Mouse (Mus musculus): ENCODE data around the gene Gm13288. TPM values are rescaled to one million over a fixed set of nuclear protein-coding genes. Genes with fewer than 3 reads are reported as not detected.
A peak's percentile ranks its signal among the peaks of the same experiment; 100 is the strongest.
"Not testable (repeated sequence)": the region's sequence is repeated elsewhere in the genome, so short reads cannot be mapped to it uniquely, and the experiment has no call there.

Gm13288 gene
- polyA plus RNA-seq, 1 experiment from 2014 or later: 0.09 TPM

DNA sequence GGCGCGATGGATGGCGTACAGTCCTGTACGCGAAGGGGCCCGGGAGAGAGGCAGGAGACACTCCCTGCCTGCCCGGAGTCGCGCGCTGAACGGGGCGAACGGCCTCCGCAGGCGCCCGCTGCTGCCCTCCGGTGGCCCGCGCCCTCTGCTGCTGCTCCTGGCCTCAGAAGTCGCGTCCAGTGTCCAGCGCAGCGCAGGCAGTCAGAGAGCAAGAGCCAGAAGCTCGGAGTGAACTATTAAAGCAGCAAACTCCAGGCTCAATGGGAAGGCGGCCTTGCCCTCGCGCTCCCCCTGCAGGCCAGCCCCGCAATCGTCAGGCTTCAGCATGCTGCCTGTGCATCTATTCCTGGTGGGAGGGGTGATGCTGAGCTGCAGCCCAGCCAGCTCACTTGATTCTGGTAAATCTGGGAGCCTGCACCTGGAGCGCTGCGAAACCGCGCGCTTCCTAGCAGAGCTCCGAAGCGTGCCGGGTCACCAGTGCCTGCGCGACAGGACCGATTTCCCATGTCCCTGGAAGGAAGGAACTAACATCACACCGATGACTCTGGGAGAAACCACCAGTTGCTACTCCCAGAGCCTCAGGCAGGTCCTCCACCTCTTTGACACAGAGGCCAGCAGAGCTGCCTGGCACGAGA is 41.8 kb upstream of the Gm13288 start:
- H3K27ac ChIP-seq (ENCODE audit: low read depth): peak overlapping the region; percentile 69; the same call in 1 of the 2 replicates
- H3K9ac ChIP-seq; ATAC-seq (ENCODE audit: insufficient read depth); H3K9me3 ChIP-seq (ENCODE audit: low read depth, low read length); H3K4me1 ChIP-seq (ENCODE audit: insufficient read depth); H3K36me3 ChIP-seq (ENCODE audit: insufficient read depth); H3K27me3 ChIP-seq (ENCODE audit: insufficient read depth, low read length): not testable (repeated sequence)
- H3K4me2 ChIP-seq: peak overlapping the region; percentile 45
- H3K4me3 ChIP-seq (ENCODE audit: low read depth, low read length): peak overlapping the region; percentile 18; the same call in 1 of the 2 replicates
- peak; percentile 63 for TF ChIP-seq CTCF (IDR thresholded peaks at IDR 0.05; ENCODE audit: low read depth)
- WGBS: 3% methylated on average over 23 of the region's 42 CpGs
- peak; percentile 83 for DNase-seq

DNA sequence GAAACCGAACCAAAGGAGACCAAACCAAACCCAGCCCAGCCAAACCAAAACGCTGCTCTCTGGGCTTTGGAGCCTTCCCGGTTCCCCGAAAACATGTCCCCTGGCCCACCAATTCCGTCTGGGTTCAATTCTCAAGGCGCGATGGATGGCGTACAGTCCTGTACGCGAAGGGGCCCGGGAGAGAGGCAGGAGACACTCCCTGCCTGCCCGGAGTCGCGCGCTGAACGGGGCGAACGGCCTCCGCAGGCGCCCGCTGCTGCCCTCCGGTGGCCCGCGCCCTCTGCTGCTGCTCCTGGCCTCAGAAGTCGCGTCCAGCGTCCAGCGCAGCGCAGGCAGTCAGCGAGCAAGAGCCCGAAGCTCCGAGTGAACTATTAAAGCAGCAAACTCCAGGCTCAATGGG is 31.8 kb upstream of the Gm13288 start, which contains the start of gene Gm13290:
Gm13290 (plus strand) TSS at position 301 of the 400 bp plus-strand sequence.
- H3K4me3 ChIP-seq (ENCODE audit: low read depth, low read length); H3K27me3 ChIP-seq (ENCODE audit: insufficient read depth, low read length); H3K9me3 ChIP-seq (ENCODE audit: low read depth, low read length); H3K36me3 ChIP-seq (ENCODE audit: insufficient read depth); DNase-seq; ATAC-seq (ENCODE audit: insufficient read depth); H3K4me2 ChIP-seq; H3K4me1 ChIP-seq (ENCODE audit: insufficient read depth); H3K9ac ChIP-seq; H3K27ac ChIP-seq (ENCODE audit: low read depth): not testable (repeated sequence)
- WGBS: no CpG with 5 or more reads among the region's 32 CpGs

DNA sequence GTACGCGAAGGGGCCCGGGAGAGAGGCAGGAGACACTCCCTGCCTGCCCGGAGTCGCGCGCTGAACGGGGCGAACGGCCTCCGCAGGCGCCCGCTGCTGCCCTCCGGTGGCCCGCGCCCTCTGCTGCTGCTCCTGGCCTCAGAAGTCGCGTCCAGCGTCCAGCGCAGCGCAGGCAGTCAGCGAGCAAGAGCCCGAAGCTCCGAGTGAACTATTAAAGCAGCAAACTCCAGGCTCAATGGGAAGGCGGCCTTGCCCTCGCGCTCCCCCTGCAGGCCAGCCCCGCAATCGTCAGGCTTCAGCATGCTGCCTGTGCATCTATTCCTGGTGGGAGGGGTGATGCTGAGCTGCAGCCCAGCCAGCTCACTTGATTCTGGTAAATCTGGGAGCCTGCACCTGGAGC is 28.7 kb upstream of the Gm13288 start, which contains the start of gene Gm13289:
Gm13289 (plus strand) TSS at position 301 of the 400 bp plus-strand sequence.
- H3K9me3 ChIP-seq (ENCODE audit: low read depth, low read length); H3K27me3 ChIP-seq (ENCODE audit: insufficient read depth, low read length); H3K27ac ChIP-seq (ENCODE audit: low read depth); H3K4me1 ChIP-seq (ENCODE audit: insufficient read depth); H3K4me3 ChIP-seq (ENCODE audit: low read depth, low read length); ATAC-seq (ENCODE audit: insufficient read depth); H3K4me2 ChIP-seq; DNase-seq; H3K9ac ChIP-seq; H3K36me3 ChIP-seq (ENCODE audit: insufficient read depth): not testable (repeated sequence)
- WGBS: no CpG with 5 or more reads among the region's 29 CpGs

DNA sequence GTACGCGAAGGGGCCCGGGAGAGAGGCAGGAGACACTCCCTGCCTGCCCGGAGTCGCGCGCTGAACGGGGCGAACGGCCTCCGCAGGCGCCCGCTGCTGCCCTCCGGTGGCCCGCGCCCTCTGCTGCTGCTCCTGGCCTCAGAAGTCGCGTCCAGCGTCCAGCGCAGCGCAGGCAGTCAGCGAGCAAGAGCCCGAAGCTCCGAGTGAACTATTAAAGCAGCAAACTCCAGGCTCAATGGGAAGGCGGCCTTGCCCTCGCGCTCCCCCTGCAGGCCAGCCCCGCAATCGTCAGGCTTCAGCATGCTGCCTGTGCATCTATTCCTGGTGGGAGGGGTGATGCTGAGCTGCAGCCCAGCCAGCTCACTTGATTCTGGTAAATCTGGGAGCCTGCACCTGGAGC is 25.8 kb upstream of the Gm13288 start, which contains the start of gene Gm13272:
Gm13272 (plus strand) TSS at position 301 of the 400 bp plus-strand sequence.
- DNase-seq; H3K4me1 ChIP-seq (ENCODE audit: insufficient read depth); H3K9me3 ChIP-seq (ENCODE audit: low read depth, low read length); H3K36me3 ChIP-seq (ENCODE audit: insufficient read depth); H3K4me2 ChIP-seq; ATAC-seq (ENCODE audit: insufficient read depth); H3K27ac ChIP-seq (ENCODE audit: low read depth); H3K27me3 ChIP-seq (ENCODE audit: insufficient read depth, low read length); H3K9ac ChIP-seq; H3K4me3 ChIP-seq (ENCODE audit: low read depth, low read length): not testable (repeated sequence)
- no CpG with 5 or more reads among the region's 29 CpGs for whole genome bisulfite sequencing

DNA sequence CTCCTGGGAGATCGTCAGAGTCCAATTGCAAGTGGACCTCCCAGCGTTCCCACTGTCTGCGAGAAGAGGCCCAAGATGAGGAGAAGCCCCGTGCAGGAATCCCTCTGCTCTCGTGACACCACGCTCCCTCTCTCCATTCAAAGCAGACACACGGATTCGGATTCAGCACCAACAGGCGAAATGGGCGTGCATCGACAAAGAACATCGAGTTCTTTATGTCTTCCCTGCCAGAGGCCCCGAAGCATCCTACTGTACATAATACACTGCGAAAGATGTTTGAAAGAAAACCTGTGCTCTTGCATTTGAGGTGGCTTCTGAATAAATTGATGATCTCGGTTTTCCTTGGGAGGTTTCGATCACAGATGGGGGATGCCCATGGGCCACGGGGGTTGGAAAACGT is 25.0 kb upstream of the Gm13288 start:
- not testable (repeated sequence) for H3K4me2 ChIP-seq; H3K4me1 ChIP-seq (ENCODE audit: insufficient read depth); ATAC-seq (ENCODE audit: insufficient read depth); H3K36me3 ChIP-seq (ENCODE audit: insufficient read depth); H3K27me3 ChIP-seq (ENCODE audit: insufficient read depth, low read length); H3K27ac ChIP-seq (ENCODE audit: low read depth); DNase-seq; H3K4me3 ChIP-seq (ENCODE audit: low read depth, low read length); H3K9me3 ChIP-seq (ENCODE audit: low read depth, low read length); H3K9ac ChIP-seq
- 39% methylated on average over 15 of the region's 18 CpGs for WGBS

DNA sequence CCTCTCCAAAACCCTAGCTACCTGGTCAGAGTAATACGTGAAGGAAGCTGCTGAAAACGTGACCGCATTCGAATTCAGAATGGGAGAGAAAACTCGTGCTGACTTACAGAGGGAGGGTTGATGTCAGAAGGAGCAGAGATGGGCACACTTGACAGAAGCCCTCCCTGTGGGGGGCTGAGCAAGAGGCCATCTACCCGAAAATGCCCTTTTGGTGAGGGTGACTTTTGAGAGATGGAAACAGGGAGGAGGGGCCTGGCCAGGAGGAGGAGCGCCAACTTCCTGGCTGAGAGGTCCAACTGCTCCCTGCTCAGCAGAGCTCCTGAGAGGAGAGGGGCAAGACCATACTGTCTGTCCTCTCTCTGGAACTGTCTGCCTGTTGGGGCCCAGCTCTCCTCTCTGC is 23.5 kb upstream of the Gm13288 start, which contains the start of gene Ifnz:
Ifnz (plus strand) TSS at position 301 of the 400 bp plus-strand sequence.
- peak within 1 kb of the TSS; percentile 43; the same call in 1 of the 2 replicates for H3K4me2 ChIP-seq
- not testable (repeated sequence) for ATAC-seq (ENCODE audit: insufficient read depth); H3K4me3 ChIP-seq (ENCODE audit: low read depth, low read length); H3K9ac ChIP-seq; H3K36me3 ChIP-seq (ENCODE audit: insufficient read depth); H3K9me3 ChIP-seq (ENCODE audit: low read depth, low read length); DNase-seq; H3K27me3 ChIP-seq (ENCODE audit: insufficient read depth, low read length); H3K27ac ChIP-seq (ENCODE audit: low read depth); H3K4me1 ChIP-seq (ENCODE audit: insufficient read depth)
- 30% methylated on average over 4 of the region's 7 CpGs for WGBS

DNA sequence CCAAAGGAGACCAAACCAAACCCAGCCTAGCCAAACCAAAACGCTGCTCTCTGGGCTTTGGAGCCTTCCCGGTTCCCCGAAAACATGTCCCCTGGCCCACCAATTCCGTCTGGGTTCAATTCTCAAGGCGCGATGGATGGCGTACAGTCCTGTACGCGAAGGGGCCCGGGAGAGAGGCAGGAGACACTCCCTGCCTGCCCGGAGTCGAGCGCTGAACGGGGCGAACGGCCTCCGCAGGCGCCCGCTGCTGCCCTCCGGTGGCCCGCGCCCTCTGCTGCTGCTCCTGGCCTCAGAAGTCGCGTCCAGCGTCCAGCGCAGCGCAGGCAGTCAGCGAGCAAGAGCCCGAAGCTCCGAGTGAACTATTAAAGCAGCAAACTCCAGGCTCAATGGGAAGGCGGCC is 23.0 kb upstream of the Gm13288 start:
- not testable (repeated sequence) for H3K4me3 ChIP-seq (ENCODE audit: low read depth, low read length); H3K27ac ChIP-seq (ENCODE audit: low read depth); ATAC-seq (ENCODE audit: insufficient read depth); H3K36me3 ChIP-seq (ENCODE audit: insufficient read depth); H3K9ac ChIP-seq; DNase-seq; H3K4me1 ChIP-seq (ENCODE audit: insufficient read depth); H3K27me3 ChIP-seq (ENCODE audit: insufficient read depth, low read length); H3K9me3 ChIP-seq (ENCODE audit: low read depth, low read length)
- H3K4me2 ChIP-seq: peak overlapping the region; percentile 43; the same call in 1 of the 2 replicates
- WGBS: 0% methylated on average over 3 of the region's 31 CpGs

DNA sequence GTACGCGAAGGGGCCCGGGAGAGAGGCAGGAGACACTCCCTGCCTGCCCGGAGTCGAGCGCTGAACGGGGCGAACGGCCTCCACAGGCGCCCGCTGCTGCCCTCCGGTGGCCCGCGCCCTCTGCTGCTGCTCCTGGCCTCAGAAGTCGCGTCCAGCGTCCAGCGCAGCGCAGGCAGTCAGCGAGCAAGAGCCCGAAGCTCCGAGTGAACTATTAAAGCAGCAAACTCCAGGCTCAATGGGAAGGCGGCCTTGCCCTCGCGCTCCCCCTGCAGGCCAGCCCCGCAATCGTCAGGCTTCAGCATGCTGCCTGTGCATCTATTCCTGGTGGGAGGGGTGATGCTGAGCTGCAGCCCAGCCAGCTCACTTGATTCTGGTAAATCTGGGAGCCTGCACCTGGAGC is 19.9 kb upstream of the Gm13288 start, which contains the start of gene Gm13276:
Gm13276 (plus strand) TSS at position 301 of the 400 bp plus-strand sequence.
- WGBS: no CpG with 5 or more reads among the region's 27 CpGs
- H3K4me1 ChIP-seq (ENCODE audit: insufficient read depth); H3K27me3 ChIP-seq (ENCODE audit: insufficient read depth, low read length); H3K9ac ChIP-seq; H3K36me3 ChIP-seq (ENCODE audit: insufficient read depth); H3K4me2 ChIP-seq; ATAC-seq (ENCODE audit: insufficient read depth); H3K9me3 ChIP-seq (ENCODE audit: low read depth, low read length); H3K4me3 ChIP-seq (ENCODE audit: low read depth, low read length); H3K27ac ChIP-seq (ENCODE audit: low read depth); DNase-seq: not testable (repeated sequence)

All from lung, embryonic 14.5 days (tissue).